Mouse (Mus musculus): ENCODE measurements around the gene Olfr130. TPM values are rescaled to one million over a fixed set of nuclear protein-coding genes. Genes with fewer than 3 reads are reported as not detected.

Olfr130 gene
- not detected in 2 replicates for total RNA-seq (2015; ENCODE audit: low replicate concordance)
- total RNA-seq (2017; ENCODE audit: low replicate concordance), result not detected in 2 replicates

DNA sequence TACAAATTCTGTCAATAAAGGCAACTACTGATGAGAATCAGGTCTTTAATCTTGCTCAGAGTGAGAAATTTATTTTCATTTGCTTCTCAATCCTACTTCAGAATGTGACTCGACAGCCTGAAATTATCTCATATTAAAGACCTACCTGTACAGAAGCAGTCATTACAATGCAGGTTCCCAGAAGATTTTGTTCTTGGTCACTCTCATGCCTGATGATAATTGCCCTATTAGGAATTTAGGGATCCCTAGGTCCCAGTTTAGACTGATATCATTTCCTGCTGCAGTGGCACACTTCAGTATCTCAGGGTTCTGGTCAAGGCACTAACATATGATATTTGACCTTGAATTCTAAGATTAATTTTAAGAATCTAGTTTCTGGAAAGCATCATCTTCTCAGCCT is at the start of gene Olfr130:
TSS of gene Olfr130 (plus strand) at position 301 of the 400 bp plus-strand sequence.
- no peak for ATAC-seq (replicated peaks; ENCODE audit: low FRiP score, poor library complexity, severe bottlenecking)

DNA sequence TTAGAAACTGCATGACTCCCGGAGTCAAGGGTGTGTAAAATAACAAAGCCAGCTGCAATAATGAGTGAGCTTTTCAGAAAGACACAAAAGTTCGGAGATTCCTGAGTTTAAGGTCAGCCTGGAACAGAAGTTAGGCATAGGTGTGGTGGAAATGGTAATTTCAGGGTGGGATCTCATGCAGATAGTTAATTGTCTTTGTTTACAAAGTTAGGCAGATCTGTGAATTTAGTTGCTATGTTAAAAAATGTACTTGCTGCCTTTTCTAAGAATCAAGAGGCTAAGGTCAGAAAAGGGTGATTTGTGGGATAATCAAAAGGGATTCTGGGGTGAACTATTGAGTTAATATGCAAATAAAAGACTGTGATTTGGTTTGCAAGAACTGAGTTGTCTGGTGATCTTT is 47.4 kb upstream of the Olfr130 start:
- ATAC-seq (replicated peaks; ENCODE audit: low FRiP score, poor library complexity, severe bottlenecking), result no peak

DNA sequence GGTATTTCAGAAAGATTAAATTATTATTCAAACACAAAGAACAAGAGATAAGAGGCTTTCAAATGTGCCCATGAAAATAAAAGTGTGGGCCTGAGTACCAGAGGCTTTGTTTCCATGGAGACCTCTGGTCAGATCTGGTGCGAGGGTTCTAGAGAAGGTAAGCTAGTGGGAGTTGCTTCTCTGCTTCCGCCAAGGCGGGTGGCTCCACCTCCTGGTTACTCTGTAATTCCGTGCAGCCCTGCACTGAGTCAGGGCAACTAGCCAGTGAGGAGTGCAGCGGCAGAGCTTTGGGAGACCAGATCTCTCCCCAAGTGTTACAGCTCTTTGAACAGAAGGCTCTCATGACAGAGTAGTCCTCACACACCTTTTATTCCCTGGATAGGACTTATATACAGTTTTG is 37.4 kb upstream of the Olfr130 start:
- no peak for ATAC-seq (replicated peaks; ENCODE audit: low FRiP score, poor library complexity, severe bottlenecking)

DNA sequence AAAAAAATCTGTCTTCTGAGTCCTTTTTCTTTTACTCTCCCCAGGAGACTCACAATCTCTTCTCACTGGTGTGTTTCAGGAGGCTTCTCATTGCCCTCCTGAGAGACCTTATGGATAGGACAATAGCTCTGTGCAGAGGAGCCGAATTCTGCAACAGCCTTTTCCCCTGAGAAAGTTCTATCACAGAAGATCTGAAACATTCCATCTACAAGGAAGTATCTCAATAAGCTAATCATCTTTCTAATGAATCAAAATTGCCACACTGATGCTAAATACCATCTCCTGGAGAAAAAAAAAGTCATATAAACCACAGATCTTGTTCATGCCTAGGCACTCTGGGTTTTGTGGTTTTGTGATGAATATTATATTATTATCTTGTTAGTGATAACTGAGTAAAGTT is 3.7 kb upstream of the Olfr130 start, which contains the start of gene Olfr129:
TSS of gene Olfr129 (minus strand) at position 101 of the 400 bp plus-strand sequence.
- ATAC-seq (replicated peaks; ENCODE audit: low FRiP score, poor library complexity, severe bottlenecking), result no peak

DNA sequence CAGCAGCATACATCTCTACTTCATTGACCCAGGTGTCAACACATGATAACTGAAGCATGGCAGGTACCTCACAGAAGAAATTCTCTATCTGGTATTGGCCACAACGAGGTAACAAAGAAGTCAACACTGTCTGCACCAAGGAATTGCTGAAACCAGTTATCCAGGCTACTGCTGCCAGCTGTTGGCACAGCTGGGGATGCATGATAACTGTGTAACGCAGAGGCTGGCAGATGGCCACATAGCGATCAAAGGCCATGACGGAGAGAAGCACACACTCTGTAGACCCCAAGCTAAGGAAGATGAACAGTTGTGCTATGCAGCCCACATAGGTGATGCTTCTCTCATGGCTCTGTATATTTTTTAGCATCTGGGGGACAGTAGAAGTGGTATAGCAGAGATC is 18.6 kb downstream of the Olfr130 start:
- no peak for ATAC-seq (replicated peaks; ENCODE audit: low FRiP score, poor library complexity, severe bottlenecking)

DNA sequence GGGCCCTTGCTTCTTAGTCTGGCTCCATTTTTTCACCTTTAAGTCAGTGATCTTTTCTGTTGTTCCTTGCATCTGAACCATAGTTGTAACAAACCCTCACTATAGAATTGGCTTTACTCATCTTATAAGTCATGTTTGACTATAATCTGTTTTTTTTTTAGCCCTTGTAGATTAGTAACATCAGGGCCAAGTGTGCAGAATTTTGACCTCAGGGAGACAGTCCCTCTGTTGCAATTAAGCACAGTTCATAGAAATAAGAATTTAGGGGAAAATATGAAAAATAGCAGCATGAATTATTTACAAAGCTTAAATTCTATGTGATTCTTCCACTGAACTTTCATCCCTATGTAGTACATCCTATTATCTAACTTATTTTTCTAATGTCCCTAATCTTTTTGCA is 24.9 kb downstream of the Olfr130 start, which contains the start of gene Olfr131:
TSS of gene Olfr131 (minus strand) at position 101 of the 400 bp plus-strand sequence.
- ATAC-seq (replicated peaks; ENCODE audit: low FRiP score, poor library complexity, severe bottlenecking), result no peak

Other genes starting within 250 kb of the Olfr130 start
- not detected in 2 replicates for gene Olfr125, start 231.0 kb upstream of the Olfr130 start, total RNA-seq (2015; ENCODE audit: low replicate concordance)
- gene Olfr125, start 231.0 kb upstream of the Olfr130 start, total RNA-seq (2017; ENCODE audit: low replicate concordance), result not detected in 2 replicates
- not detected in 2 replicates for gene Olfr126, start 216.4 kb upstream of the Olfr130 start, total RNA-seq (2015; ENCODE audit: low replicate concordance)
- not detected in 2 replicates for gene Olfr126, start 216.4 kb upstream of the Olfr130 start, total RNA-seq (2017; ENCODE audit: low replicate concordance)
- gene Olfr127, start 163.5 kb upstream of the Olfr130 start, total RNA-seq (2015; ENCODE audit: low replicate concordance), result not detected in 2 replicates
- not detected in 2 replicates for gene Olfr127, start 163.5 kb upstream of the Olfr130 start, total RNA-seq (2017; ENCODE audit: low replicate concordance)
- not detected in 2 replicates for gene Olfr128, start 143.4 kb upstream of the Olfr130 start, total RNA-seq (2015; ENCODE audit: low replicate concordance)
- not detected in 2 replicates for gene Olfr128, start 143.4 kb upstream of the Olfr130 start, total RNA-seq (2017; ENCODE audit: low replicate concordance)
- gene Olfr761, start 110.8 kb upstream of the Olfr130 start, total RNA-seq (2015; ENCODE audit: low replicate concordance), result not detected in 2 replicates
- not detected in 2 replicates for gene Olfr761, start 110.8 kb upstream of the Olfr130 start, total RNA-seq (2017; ENCODE audit: low replicate concordance)
- gene Olfr129, start 3.8 kb upstream of the Olfr130 start, total RNA-seq (2015; ENCODE audit: low replicate concordance), result not detected in 2 replicates
- not detected in 2 replicates for gene Olfr129, start 3.8 kb upstream of the Olfr130 start, total RNA-seq (2017; ENCODE audit: low replicate concordance)
- not detected in 2 replicates for gene Olfr131, start 24.8 kb downstream of the Olfr130 start, total RNA-seq (2015; ENCODE audit: low replicate concordance)
- gene Olfr131, start 24.8 kb downstream of the Olfr130 start, total RNA-seq (2017; ENCODE audit: low replicate concordance), result not detected in 2 replicates
- gene Olfr132, start 70.6 kb downstream of the Olfr130 start, total RNA-seq (2015; ENCODE audit: low replicate concordance), result not detected in 2 replicates
- not detected in 2 replicates for gene Olfr132, start 70.6 kb downstream of the Olfr130 start, total RNA-seq (2017; ENCODE audit: low replicate concordance)
- gene Olfr133, start 81.4 kb downstream of the Olfr130 start, total RNA-seq (2015; ENCODE audit: low replicate concordance), result not detected in 2 replicates
- gene Olfr133, start 81.4 kb downstream of the Olfr130 start, total RNA-seq (2017; ENCODE audit: low replicate concordance), result not detected in 2 replicates
- gene Olfr134, start 107.5 kb downstream of the Olfr130 start, total RNA-seq (2015; ENCODE audit: low replicate concordance), result not detected in 2 replicates
- gene Olfr134, start 107.5 kb downstream of the Olfr130 start, total RNA-seq (2017; ENCODE audit: low replicate concordance), result not detected in 2 replicates
- gene Olfr135, start 140.4 kb downstream of the Olfr130 start, total RNA-seq (2015; ENCODE audit: low replicate concordance), result not detected in 2 replicates
- gene Olfr135, start 140.4 kb downstream of the Olfr130 start, total RNA-seq (2017; ENCODE audit: low replicate concordance), result not detected in 2 replicates
- gene Olfr138, start 197.1 kb downstream of the Olfr130 start, total RNA-seq (2015; ENCODE audit: low replicate concordance), result not detected in 2 replicates
- gene Olfr138, start 197.1 kb downstream of the Olfr130 start, total RNA-seq (2017; ENCODE audit: low replicate concordance), result not detected in 2 replicates
- not detected in 2 replicates for gene Olfr137, start 243.6 kb downstream of the Olfr130 start, total RNA-seq (2015; ENCODE audit: low replicate concordance)
- not detected in 2 replicates for gene Olfr137, start 243.6 kb downstream of the Olfr130 start, total RNA-seq (2017; ENCODE audit: low replicate concordance)

Data from erythroid progenitor cell, adult 5-6 weeks (primary cell).